Mouse (Mus musculus) spleen, postnatal 4 days (tissue): ENCODE results near the gene Dapp1.
"Not testable (repeated sequence)": the region's sequence is repeated elsewhere in the genome, so short reads cannot be mapped to it uniquely, and the experiment has no call there.

ENCODE experiments used
- DNase-seq, 2 experiments: peaks; one replicate each; pipeline ENCODE4 v3.0.0; 2022; ENCODE audit warnings: low spot score in 2 of 2

The Dapp1 gene

DNA sequence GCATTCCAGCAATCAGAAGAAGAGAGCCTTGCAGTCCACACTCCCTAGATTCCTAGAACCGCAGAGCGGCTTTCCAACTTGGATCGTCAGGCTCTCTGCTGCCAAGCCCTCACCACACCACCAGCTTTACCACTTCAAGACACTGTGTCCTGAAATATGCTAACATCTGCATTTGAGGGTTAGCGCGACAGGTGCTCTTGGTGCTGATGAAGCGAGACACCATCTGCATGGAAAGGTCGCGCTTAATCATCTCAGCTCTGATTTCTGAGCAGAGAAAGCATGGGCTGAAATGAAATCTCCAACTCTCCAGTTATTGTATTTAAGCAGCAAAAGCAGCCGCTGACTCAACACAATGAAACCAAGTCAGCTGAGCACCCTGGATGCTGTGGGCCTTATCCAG is 8.1 kb upstream of the Dapp1 start:
- no peak for DNase-seq

GRCm38 (mm10) chr3:137980435-137981381 is 637 bp downstream of the Dapp1 start:
- no peak for DNase-seq

GRCm38 (mm10) chr3:137978233-137978632 is 3.1 kb downstream of the Dapp1 start:
- no peak for DNase-seq

GRCm38 (mm10) chr3:137977629-137978041 is 3.7 kb downstream of the Dapp1 start:
- no peak for DNase-seq

GRCm38 (mm10) chr3:137976943-137977628 is 4.3 kb downstream of the Dapp1 start:
- no peak for DNase-seq

- no peak for DNase-seq
Observed at GRCm38 (mm10) chr3:137975856-137976423, 5.4 kb downstream of the Dapp1 start.

GRCm38 (mm10) chr3:137975435-137975834 is 5.9 kb downstream of the Dapp1 start:
- DNase-seq, result no peak

- no peak for DNase-seq
Observed at GRCm38 (mm10) chr3:137974306-137974705, 7.0 kb downstream of the Dapp1 start.

DNA sequence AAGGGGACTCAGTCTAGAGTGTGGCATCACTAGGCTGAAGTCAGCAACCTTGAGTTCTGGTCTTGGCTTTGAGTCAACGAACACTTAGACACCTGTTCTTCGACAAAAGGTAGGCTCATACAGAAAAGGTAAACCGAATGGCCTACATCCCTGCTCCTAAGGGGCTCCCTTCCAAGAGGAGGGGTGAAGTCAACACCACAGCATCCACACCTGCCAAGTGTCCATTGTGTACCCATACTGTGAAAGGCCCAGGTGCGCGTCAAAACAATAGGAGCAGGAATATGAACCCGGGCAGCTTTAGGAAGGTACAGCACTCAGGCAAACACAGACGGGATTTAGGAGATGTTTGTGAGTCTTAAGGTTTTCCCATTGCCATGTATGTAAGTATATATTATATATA is 8.4 kb downstream of the Dapp1 start:
- DNase-seq, result no peak

- DNase-seq, result no peak
Observed at GRCm38 (mm10) chr3:137972224-137972623, 9.1 kb downstream of the Dapp1 start.

GRCm38 (mm10) chr3:137969951-137970350 is 11.4 kb downstream of the Dapp1 start:
- DNase-seq, result peak in 1 of 2 experiments; percentile 59

- DNase-seq, result no peak
Observed at GRCm38 (mm10) chr3:137968820-137969486, 12.4 kb downstream of the Dapp1 start.

GRCm38 (mm10) chr3:137968105-137968819 is 13.1 kb downstream of the Dapp1 start:
- no peak for DNase-seq

- DNase-seq, result not testable (repeated sequence)
Observed at GRCm38 (mm10) chr3:137964014-137964413, 17.3 kb downstream of the Dapp1 start.

- peak in 1 of 2 experiments; percentile 64 for DNase-seq
Observed at GRCm38 (mm10) chr3:137963508-137963907, 17.8 kb downstream of the Dapp1 start.

DNA sequence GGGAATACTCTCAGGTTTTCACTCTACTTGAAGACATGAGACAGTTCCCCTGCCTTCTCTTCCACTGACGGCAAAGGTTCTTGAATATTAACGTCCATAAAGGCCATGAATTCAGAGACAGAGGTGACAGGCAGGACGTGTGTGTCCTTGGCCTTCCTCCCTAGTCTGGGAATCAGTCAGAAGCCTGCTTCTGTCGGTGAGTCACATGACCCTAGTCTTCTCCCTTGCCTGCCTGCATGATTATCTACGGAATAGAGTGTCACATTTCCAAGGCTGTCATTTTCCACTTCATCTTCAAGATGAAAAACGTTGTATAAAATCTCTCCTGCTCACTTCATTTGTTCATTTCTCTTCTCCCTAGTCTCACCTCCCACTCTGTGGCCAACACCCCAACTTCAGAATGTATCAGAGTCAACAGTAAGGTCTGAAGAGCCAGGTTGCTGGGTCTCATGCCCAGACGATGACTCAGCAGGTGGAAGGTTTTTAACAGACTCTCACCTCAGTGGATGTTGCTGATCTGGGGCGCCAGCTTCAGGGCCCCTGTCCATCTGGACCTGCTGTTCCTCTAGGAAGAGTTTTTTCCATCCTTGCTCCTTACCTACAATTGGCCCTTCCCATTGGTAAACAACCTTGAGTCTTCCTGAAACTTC is 19.5 kb downstream of the Dapp1 start:
- peak in 1 of 2 experiments; percentile 59 for DNase-seq

DNA sequence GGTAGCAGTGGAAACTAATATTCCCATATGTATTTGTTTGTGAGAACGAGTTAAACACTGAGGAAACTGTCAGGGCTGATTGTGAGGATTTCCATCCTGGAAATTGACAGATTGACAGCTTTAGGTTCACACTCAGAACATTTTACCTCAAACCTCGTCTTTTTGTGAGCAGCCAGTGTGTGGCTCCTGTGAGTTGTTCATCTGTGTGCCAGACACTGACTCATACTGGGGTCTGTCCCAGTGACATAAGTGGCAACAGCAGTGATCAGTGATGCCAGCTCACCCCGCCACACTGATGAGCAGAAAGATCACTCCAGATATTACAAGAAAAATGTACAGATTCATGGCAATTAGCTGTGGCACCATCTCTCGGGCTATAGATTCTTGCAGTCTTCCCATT is 21.9 kb downstream of the Dapp1 start:
- no peak for DNase-seq

DNA sequence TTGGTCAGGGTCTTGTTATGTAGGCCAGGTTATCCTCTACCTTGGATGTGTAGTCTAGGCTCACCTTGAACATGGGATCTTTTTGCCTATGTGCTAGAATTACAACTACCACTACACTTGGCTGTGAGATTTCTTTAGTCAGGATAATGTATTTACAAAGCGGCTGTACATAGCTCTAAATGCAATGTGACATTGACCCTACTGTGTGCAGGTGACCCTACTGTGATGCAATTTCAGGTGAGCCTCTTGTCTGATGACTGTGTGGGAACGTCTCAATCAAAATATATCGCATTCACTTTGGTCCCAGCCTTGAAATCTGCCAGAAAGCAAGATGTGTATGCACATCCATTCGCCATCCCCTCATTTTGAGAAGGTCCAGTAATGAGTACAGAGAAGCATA is 23.0 kb downstream of the Dapp1 start:
- no peak for DNase-seq

GRCm38 (mm10) chr3:137957864-137958263 is 23.5 kb downstream of the Dapp1 start:
- DNase-seq, result peak in 1 of 2 experiments; percentile 59

DNA sequence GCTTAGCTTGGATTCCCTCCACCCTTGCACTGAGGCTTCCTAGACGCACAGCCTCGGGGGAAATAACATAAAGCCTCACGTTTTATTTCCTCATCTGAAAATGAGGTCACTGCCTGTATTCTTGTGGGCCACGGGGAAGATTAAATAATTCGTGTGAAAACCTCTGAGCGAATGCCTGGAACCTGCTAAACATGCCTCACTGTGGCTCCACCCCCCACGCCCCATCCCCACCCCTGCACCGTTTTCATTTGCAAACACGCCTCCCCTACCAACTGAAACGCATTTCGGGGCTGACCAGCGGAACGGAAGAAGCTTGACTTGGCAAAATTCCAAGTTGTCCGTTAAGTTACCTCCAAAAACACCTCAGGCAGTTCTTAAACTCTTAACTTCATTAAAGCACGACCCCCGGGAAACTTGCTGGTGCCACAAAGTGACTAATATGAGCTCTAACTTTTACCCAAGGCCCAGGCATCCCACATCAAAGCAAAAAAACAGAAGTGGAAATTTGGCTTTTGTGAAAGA is 25.7 kb downstream of the Dapp1 start:
- DNase-seq, result peak in 1 of 2 experiments; percentile 64
